Mouse (Mus musculus): ENCODE data around the gene Nbl1. TPM values are rescaled to one million over a fixed set of nuclear protein-coding genes. Genes with fewer than 3 reads are reported as not detected.

Gene Nbl1
- total and polyA plus RNA-seq, 3 experiments, result 0.89 to 2.0 (median 1.5) TPM

- Histone ChIP-seq H3K9ac (ENCODE audit: insufficient read depth, low read depth) (no peak overlapping the region), H3K27ac (ENCODE audit: insufficient read depth, low read depth) (no peak overlapping the region), H3K4me1 (ENCODE audit: control insufficient read depth in 1 of 2, insufficient read depth in 2 of 2) (peaks cover 4% of the 10 kb centered on the region in 2 experiments; a peak in 2 of 4 replicates), H3K4me3 (replicated peaks in 1 of 3; ENCODE audit: low read depth in 2 of 3, low read length in 2 of 3, poor library complexity in 1 of 3) (no peak overlapping the region), H3K36me3 (replicated peaks in 1 of 2; ENCODE audit: control insufficient read depth in 1 of 2, insufficient read depth in 1 of 2, low read length in 1 of 2) (peaks cover 0 to 1% of the 10 kb centered on the region in 2 experiments), H3K79me2 (replicated peaks; ENCODE audit: control insufficient read depth, extremely low read depth, insufficient read depth, poor library complexity, severe bottlenecking) (no peaks in the 10 kb centered on the region), H3K9me3 (replicated peaks; ENCODE audit: low read length) (peaks cover 2% of the 10 kb centered on the region), H3K4me2 (ENCODE audit: insufficient read depth, low read depth, poor library complexity, severe bottlenecking) (no peak overlapping the region), H3K27me3 (replicated peaks) (peaks cover 23% of the 10 kb centered on the region)
- in situ Hi-C loops (cut with MboI; ENCODE audit: low pct_ligation_motif_present, low pct_unique_long_range_greater_than_20kb, low sequenced_read_pairs) (loop anchor here (5.0 to 10.0 kb wide), 2 partner anchors 107 to 155 kb away; partner anchors contain the start of gene Tmco4), dilution Hi-C loops (cut with MboI; ENCODE audit: extremely low pct_ligation_motif_present, extremely low pct_unique_long_range_greater_than_20kb, low sequenced_read_pairs) (no loop called here)
- DNase-seq (ENCODE audit: extremely low read depth), result no peak
- no peak for TF ChIP-seq JUN (IDR thresholded peaks at IDR 0.05; ENCODE audit: insufficient read depth, low read depth, low read length)
- no peak for TF ChIP-seq IRF4 (IDR thresholded peaks at IDR 0.05; ENCODE audit: low read depth, low read length)
- TF ChIP-seq ZC3H11A (IDR thresholded peaks at IDR 0.05; ENCODE audit: low read depth, low read length), result no peak
- no peak for TF ChIP-seq MXI1 (IDR thresholded peaks at IDR 0.05; ENCODE audit: low read depth, low read length)
- no peak for TF ChIP-seq MEF2A (IDR thresholded peaks at IDR 0.05; ENCODE audit: borderline replicate concordance, low read depth, low read length)
- no peak for TF ChIP-seq TBP (conservative IDR thresholded peaks at IDR 0.05; ENCODE audit: low read depth, low read length)
- no peak for TF ChIP-seq HCFC1 (IDR thresholded peaks at IDR 0.05; ENCODE audit: low read depth, low read length)
Observed at GRCm38 (mm10) chr4:139079439-139079838, 13.4 kb downstream of the Nbl1 start.

GRCm38 (mm10) chr4:139078726-139079125 is 14.1 kb downstream of the Nbl1 start:
- Histone ChIP-seq H3K9me3 (replicated peaks; ENCODE audit: low read length) (peaks cover 5% of the 10 kb centered on the region), H3K4me3 (replicated peaks in 1 of 3; ENCODE audit: low read depth in 2 of 3, low read length in 2 of 3, poor library complexity in 1 of 3) (no peak overlapping the region), H3K9ac (ENCODE audit: insufficient read depth, low read depth) (no peak overlapping the region), H3K36me3 (replicated peaks in 1 of 2; ENCODE audit: control insufficient read depth in 1 of 2, insufficient read depth in 1 of 2, low read length in 1 of 2) (no peaks in the 10 kb centered on the region), H3K79me2 (replicated peaks; ENCODE audit: control insufficient read depth, extremely low read depth, insufficient read depth, poor library complexity, severe bottlenecking) (no peaks in the 10 kb centered on the region), H3K27me3 (replicated peaks) (peaks cover 29% of the 10 kb centered on the region), H3K4me2 (ENCODE audit: insufficient read depth, low read depth, poor library complexity, severe bottlenecking) (peak overlapping the region; percentile 19; the same call in 1 of the 2 replicates), H3K27ac (ENCODE audit: insufficient read depth, low read depth) (no peak overlapping the region), H3K4me1 (ENCODE audit: control insufficient read depth in 1 of 2, insufficient read depth in 2 of 2) (peaks cover 4% of the 10 kb centered on the region in 2 experiments; a peak in 2 of 4 replicates)
- peak; percentile 12 for DNase-seq (ENCODE audit: extremely low read depth)
- in situ Hi-C loops (cut with MboI; ENCODE audit: low pct_ligation_motif_present, low pct_unique_long_range_greater_than_20kb, low sequenced_read_pairs), result loop anchor here (5.0 to 10.0 kb wide), 2 partner anchors 106 to 154 kb away; partner anchors contain the start of gene Tmco4
- peak; percentile 49 for TF ChIP-seq RAD21 (IDR thresholded peaks at IDR 0.05; ENCODE audit: low read depth, low read length)
- no peak for TF ChIP-seq NELFE (IDR thresholded peaks at IDR 0.05; ENCODE audit: low read depth, low read length)
- TF ChIP-seq EP300 (IDR thresholded peaks at IDR 0.05; ENCODE audit: low read length), result no peak
- TF ChIP-seq IRF4 (IDR thresholded peaks at IDR 0.05; ENCODE audit: low read depth, low read length), result no peak
- peak; percentile 8; the same call in 1 of the 2 replicates for TF ChIP-seq ZNF384 (IDR thresholded peaks at IDR 0.05; ENCODE audit: low read depth, low read length)
- TF ChIP-seq MEF2A (IDR thresholded peaks at IDR 0.05; ENCODE audit: borderline replicate concordance, low read depth, low read length), result no peak
- TF ChIP-seq SMC3 (IDR thresholded peaks at IDR 0.05; ENCODE audit: low read depth, low read length), result peak; percentile 51; the same call in 1 of the 2 replicates
- peak; percentile 7 to 63; a peak in 2 of 4 replicates for TF ChIP-seq CTCF (conservative IDR thresholded peaks at IDR 0.05 in 1 of 2, IDR thresholded peaks at IDR 0.05 in 1 of 2; ENCODE audit: low read depth in 2 of 2, low read length in 2 of 2)
- dilution Hi-C loops (cut with MboI; ENCODE audit: extremely low pct_ligation_motif_present, extremely low pct_unique_long_range_greater_than_20kb, low sequenced_read_pairs), result no loop called here
